Mouse (Mus musculus): ENCODE results near the gene Impdh2.
"Not testable (repeated sequence)": the region's sequence is repeated elsewhere in the genome, so short reads cannot be mapped to it uniquely, and the experiment has no call there.

Gene Impdh2

GRCm38 (mm10) chr9:108570207-108570896, 10.3 kb downstream of the Impdh2 start:
- peak; percentile 97 for DNase-seq

GRCm38 (mm10) chr9:108571401-108571973, 11.4 kb downstream of the Impdh2 start:
- DNase-seq = peak; percentile 90

- DNase-seq = peak; percentile 83
These were observed 12.2 kb downstream of the Impdh2 start for GRCm38 (mm10) chr9:108572321-108572720.

- peak; percentile 94 for DNase-seq
These were observed 13.9 kb downstream of the Impdh2 start for GRCm38 (mm10) chr9:108573774-108574690.

GRCm38 (mm10) chr9:108574921-108575320, 14.8 kb downstream of the Impdh2 start:
- peak; percentile 91 for DNase-seq

GRCm38 (mm10) chr9:108575321-108576297, 15.5 kb downstream of the Impdh2 start:
- peak; percentile 92 for DNase-seq

- no peak for DNase-seq
These were observed 16.9 kb downstream of the Impdh2 start for GRCm38 (mm10) chr9:108577025-108577424.

GRCm38 (mm10) chr9:108577934-108578544, 18.0 kb downstream of the Impdh2 start:
- peak; percentile 96 for DNase-seq

- DNase-seq = peak; percentile 100
These were observed 18.7 kb downstream of the Impdh2 start, which contains the start of gene Wdr6 for GRCm38 (mm10) chr9:108578545-108579343. Gene Wdr6 (minus strand): TSS chr9:108578739.

GRCm38 (mm10) chr9:108579344-108579690, 19.2 kb downstream of the Impdh2 start:
- DNase-seq = no peak

- DNase-seq = peak; percentile 99
These were observed 27.6 kb downstream of the Impdh2 start for GRCm38 (mm10) chr9:108587571-108588180.

- DNase-seq = no peak
These were observed 29.1 kb downstream of the Impdh2 start for GRCm38 (mm10) chr9:108589229-108589628.

GRCm38 (mm10) chr9:108591462-108591861, 31.4 kb downstream of the Impdh2 start:
- DNase-seq = peak; percentile 83

GRCm38 (mm10) chr9:108594354-108594753, 34.3 kb downstream of the Impdh2 start:
- no peak for DNase-seq

- DNase-seq = peak; percentile 98
These were observed 37.1 kb downstream of the Impdh2 start, which contains the start of gene P4htm for GRCm38 (mm10) chr9:108596998-108597764. Gene P4htm (minus strand): TSS chr9:108597667.

- no peak for DNase-seq
These were observed 39.0 kb downstream of the Impdh2 start for GRCm38 (mm10) chr9:108599021-108599566.

- DNase-seq = no peak
These were observed 39.9 kb downstream of the Impdh2 start for GRCm38 (mm10) chr9:108600011-108600410.

GRCm38 (mm10) chr9:108601986-108602385, 41.9 kb downstream of the Impdh2 start:
- no peak for DNase-seq

GRCm38 (mm10) chr9:108607929-108608328, 47.8 kb downstream of the Impdh2 start:
- not testable (repeated sequence) for DNase-seq
